Mouse (Mus musculus): ENCODE results near the gene Micu1. TPM values are rescaled to one million over a fixed set of nuclear protein-coding genes. Genes with fewer than 3 reads are reported as not detected.

The Micu1 gene
- polyA plus RNA-seq, 1 experiment: 22.9 TPM

DNA sequence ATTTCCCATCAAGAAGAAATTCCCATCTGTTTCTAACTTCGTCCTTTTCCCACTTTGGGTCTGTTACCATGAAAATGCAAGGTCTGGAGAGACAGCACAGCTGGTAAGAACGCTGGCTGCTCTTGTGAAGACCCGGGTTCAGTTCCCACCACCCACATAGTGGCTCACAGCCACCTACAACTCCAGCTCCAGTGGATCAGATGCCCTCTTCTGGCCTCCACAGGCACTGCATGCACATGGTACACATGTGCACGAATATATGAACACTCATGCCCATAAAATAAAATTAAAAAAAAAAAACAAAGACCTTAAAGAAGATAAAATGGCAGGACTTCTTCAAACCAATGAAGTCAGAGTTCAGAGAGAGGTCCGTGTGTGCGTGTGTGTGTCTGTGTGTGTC lies 127.6 kb downstream of the Micu1 start:
- Histone ChIP-seq H3K27me3 (ENCODE audit: control insufficient read depth, insufficient read depth, low read length, poor library complexity, severe bottlenecking) (no peaks in the 10 kb centered on the region), H3K4me1 (ENCODE audit: control insufficient read depth, insufficient read depth, low read length) (no peaks in the 10 kb centered on the region), H3K9me3 (replicated peaks; ENCODE audit: control insufficient read depth, insufficient read depth, low read length, poor library complexity, severe bottlenecking) (no peaks in the 10 kb centered on the region), H3K4me3 (ENCODE audit: low read depth, low read length) (no peak overlapping the region), H3K27ac (ENCODE audit: insufficient read depth, low read length) (no peak overlapping the region), H3K9ac (ENCODE audit: low read depth, poor library complexity, severe bottlenecking) (no peak overlapping the region), H3K36me3 (ENCODE audit: control insufficient read depth, insufficient read depth, low read length, poor library complexity, severe bottlenecking) (0 out of 2 replicates have a peak, but pooled peaks cover 3% of the 10 kb centered on the region)
- TF ChIP-seq POLR2A (IDR thresholded peaks at IDR 0.05; ENCODE audit: insufficient read depth, low read length): no peak
- TF ChIP-seq CTCF (IDR thresholded peaks at IDR 0.05; ENCODE audit: low read depth, low read length): no peak
- no peak for TF ChIP-seq EP300 (IDR thresholded peaks at IDR 0.05; ENCODE audit: insufficient read depth, low read depth, low read length)

GRCm38 (mm10) chr10:59831950-59832349 lies 129.7 kb downstream of the Micu1 start:
- Histone ChIP-seq H3K4me1 (ENCODE audit: control insufficient read depth, insufficient read depth, low read length) (peaks cover under 1% of the 10 kb centered on the region), H3K4me3 (ENCODE audit: low read depth, low read length) (no peak overlapping the region), H3K9ac (ENCODE audit: low read depth, poor library complexity, severe bottlenecking) (no peak overlapping the region), H3K27me3 (ENCODE audit: control insufficient read depth, insufficient read depth, low read length, poor library complexity, severe bottlenecking) (no peaks in the 10 kb centered on the region), H3K9me3 (replicated peaks; ENCODE audit: control insufficient read depth, insufficient read depth, low read length, poor library complexity, severe bottlenecking) (no peaks in the 10 kb centered on the region), H3K36me3 (ENCODE audit: control insufficient read depth, insufficient read depth, low read length, poor library complexity, severe bottlenecking) (0 out of 2 replicates have a peak, but pooled peaks cover 3% of the 10 kb centered on the region), H3K27ac (ENCODE audit: insufficient read depth, low read length) (no peak overlapping the region)
- TF ChIP-seq CTCF (IDR thresholded peaks at IDR 0.05; ENCODE audit: low read depth, low read length) (no peak), EP300 (IDR thresholded peaks at IDR 0.05; ENCODE audit: insufficient read depth, low read depth, low read length) (no peak), POLR2A (IDR thresholded peaks at IDR 0.05; ENCODE audit: insufficient read depth, low read length) (no peak)

- no peak overlapping the region for H3K27ac ChIP-seq (ENCODE audit: insufficient read depth, low read length)
- peaks cover 4% of the 10 kb centered on the region for H3K4me1 ChIP-seq (ENCODE audit: control insufficient read depth, insufficient read depth, low read length)
- TF ChIP-seq POLR2A (IDR thresholded peaks at IDR 0.05; ENCODE audit: insufficient read depth, low read length) (no peak), CTCF (IDR thresholded peaks at IDR 0.05; ENCODE audit: low read depth, low read length) (no peak), EP300 (IDR thresholded peaks at IDR 0.05; ENCODE audit: insufficient read depth, low read depth, low read length) (no peak)
- H3K9me3 ChIP-seq (replicated peaks; ENCODE audit: control insufficient read depth, insufficient read depth, low read length, poor library complexity, severe bottlenecking): no peaks in the 10 kb centered on the region
- no peaks in the 10 kb centered on the region for H3K27me3 ChIP-seq (ENCODE audit: control insufficient read depth, insufficient read depth, low read length, poor library complexity, severe bottlenecking)
- no peak overlapping the region for H3K4me3 ChIP-seq (ENCODE audit: low read depth, low read length)
- no peaks in the 10 kb centered on the region for H3K36me3 ChIP-seq (ENCODE audit: control insufficient read depth, insufficient read depth, low read length, poor library complexity, severe bottlenecking)
- no peak overlapping the region for H3K9ac ChIP-seq (ENCODE audit: low read depth, poor library complexity, severe bottlenecking)
These were observed 133.3 kb downstream of the Micu1 start for GRCm38 (mm10) chr10:59835301-59836155.

DNA sequence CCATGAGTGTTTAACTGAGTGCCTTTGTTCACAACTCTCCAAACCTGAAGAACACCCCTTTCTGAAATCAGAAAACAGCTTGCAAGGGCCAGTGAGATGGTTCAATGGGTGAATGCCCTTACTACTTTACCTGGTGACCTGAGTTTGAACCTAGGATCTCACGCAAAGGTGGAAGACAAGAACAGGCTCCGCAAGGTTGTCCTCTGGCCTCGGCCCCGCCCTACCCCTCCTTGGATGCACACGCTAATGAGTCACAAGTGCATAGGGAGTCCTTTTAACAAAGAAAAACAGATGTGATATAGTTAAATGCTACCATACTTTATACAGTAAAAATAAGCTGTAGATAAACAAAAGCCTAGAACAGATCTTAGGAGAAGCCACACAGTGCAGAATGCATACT lies 135.2 kb downstream of the Micu1 start:
- no peaks in the 10 kb centered on the region for H3K27me3 ChIP-seq (ENCODE audit: control insufficient read depth, insufficient read depth, low read length, poor library complexity, severe bottlenecking)
- no peak overlapping the region for H3K9ac ChIP-seq (ENCODE audit: low read depth, poor library complexity, severe bottlenecking)
- no peaks in the 10 kb centered on the region for H3K36me3 ChIP-seq (ENCODE audit: control insufficient read depth, insufficient read depth, low read length, poor library complexity, severe bottlenecking)
- H3K27ac ChIP-seq (ENCODE audit: insufficient read depth, low read length): no peak overlapping the region
- H3K4me1 ChIP-seq (ENCODE audit: control insufficient read depth, insufficient read depth, low read length): peaks cover 4% of the 10 kb centered on the region
- no peaks in the 10 kb centered on the region for H3K9me3 ChIP-seq (replicated peaks; ENCODE audit: control insufficient read depth, insufficient read depth, low read length, poor library complexity, severe bottlenecking)
- H3K4me3 ChIP-seq (ENCODE audit: low read depth, low read length): no peak overlapping the region
- peak; percentile 46; the same call in 1 of the 2 replicates for TF ChIP-seq EP300 (IDR thresholded peaks at IDR 0.05; ENCODE audit: insufficient read depth, low read depth, low read length)
- no peak for TF ChIP-seq POLR2A (IDR thresholded peaks at IDR 0.05; ENCODE audit: insufficient read depth, low read length)
- TF ChIP-seq CTCF (IDR thresholded peaks at IDR 0.05; ENCODE audit: low read depth, low read length): no peak

DNA sequence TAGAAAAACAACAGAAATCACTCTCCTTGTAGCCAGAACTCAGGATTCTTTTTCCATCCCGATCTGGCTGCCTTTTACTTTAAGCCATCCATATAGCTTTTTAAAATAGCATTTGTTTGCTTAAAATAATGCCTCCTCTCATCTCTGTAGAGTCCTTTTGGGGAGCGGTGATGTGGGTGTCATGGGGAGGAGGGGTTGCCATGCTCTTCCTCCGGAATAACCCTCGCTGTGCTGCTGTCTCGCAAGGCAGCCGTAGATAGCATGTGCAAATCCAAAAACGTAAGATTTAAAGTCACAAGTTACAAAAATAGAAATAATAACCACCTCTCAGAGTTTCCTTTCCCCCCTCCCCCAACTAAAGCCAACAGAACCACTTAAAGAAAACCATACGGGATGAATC lies 139.2 kb downstream of the Micu1 start:
- TF ChIP-seq EP300 (IDR thresholded peaks at IDR 0.05; ENCODE audit: insufficient read depth, low read depth, low read length) (no peak), POLR2A (IDR thresholded peaks at IDR 0.05; ENCODE audit: insufficient read depth, low read length) (no peak), CTCF (IDR thresholded peaks at IDR 0.05; ENCODE audit: low read depth, low read length) (no peak)
- H3K36me3 ChIP-seq (ENCODE audit: control insufficient read depth, insufficient read depth, low read length, poor library complexity, severe bottlenecking): no peaks in the 10 kb centered on the region
- H3K27ac ChIP-seq (ENCODE audit: insufficient read depth, low read length): no peak overlapping the region
- H3K9ac ChIP-seq (ENCODE audit: low read depth, poor library complexity, severe bottlenecking): no peak overlapping the region
- H3K4me1 ChIP-seq (ENCODE audit: control insufficient read depth, insufficient read depth, low read length): peaks cover 4% of the 10 kb centered on the region
- H3K27me3 ChIP-seq (ENCODE audit: control insufficient read depth, insufficient read depth, low read length, poor library complexity, severe bottlenecking): no peaks in the 10 kb centered on the region
- H3K4me3 ChIP-seq (ENCODE audit: low read depth, low read length): no peak overlapping the region
- no peaks in the 10 kb centered on the region for H3K9me3 ChIP-seq (replicated peaks; ENCODE audit: control insufficient read depth, insufficient read depth, low read length, poor library complexity, severe bottlenecking)

DNA sequence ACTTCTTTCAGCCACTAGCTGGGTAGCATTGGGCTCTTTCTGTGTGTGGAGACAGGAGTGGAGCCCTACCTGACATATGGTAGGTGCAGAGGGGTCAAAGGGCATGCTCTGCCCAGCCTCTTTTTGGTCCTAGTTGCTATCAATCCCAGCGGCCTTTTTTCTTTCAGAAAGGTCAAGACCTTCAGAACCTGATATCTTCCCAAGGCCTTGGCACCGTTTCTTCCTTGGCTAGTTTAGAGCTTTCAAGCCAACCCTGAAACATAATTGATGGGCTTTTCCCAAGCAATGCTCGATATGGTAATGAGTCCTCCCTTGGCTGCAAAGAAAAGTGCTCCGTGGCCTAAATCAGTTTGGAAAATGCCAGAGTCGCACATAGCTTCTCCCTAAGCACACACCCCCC lies 140.8 kb downstream of the Micu1 start:
- H3K9ac ChIP-seq (ENCODE audit: low read depth, poor library complexity, severe bottlenecking): no peak overlapping the region
- no peaks in the 10 kb centered on the region for H3K27me3 ChIP-seq (ENCODE audit: control insufficient read depth, insufficient read depth, low read length, poor library complexity, severe bottlenecking)
- TF ChIP-seq EP300 (IDR thresholded peaks at IDR 0.05; ENCODE audit: insufficient read depth, low read depth, low read length) (no peak), POLR2A (IDR thresholded peaks at IDR 0.05; ENCODE audit: insufficient read depth, low read length) (no peak), CTCF (IDR thresholded peaks at IDR 0.05; ENCODE audit: low read depth, low read length) (no peak)
- H3K4me1 ChIP-seq (ENCODE audit: control insufficient read depth, insufficient read depth, low read length): no peaks in the 10 kb centered on the region
- H3K9me3 ChIP-seq (replicated peaks; ENCODE audit: control insufficient read depth, insufficient read depth, low read length, poor library complexity, severe bottlenecking): no peaks in the 10 kb centered on the region
- no peak overlapping the region for H3K4me3 ChIP-seq (ENCODE audit: low read depth, low read length)
- H3K27ac ChIP-seq (ENCODE audit: insufficient read depth, low read length): no peak overlapping the region
- H3K36me3 ChIP-seq (ENCODE audit: control insufficient read depth, insufficient read depth, low read length, poor library complexity, severe bottlenecking): no peaks in the 10 kb centered on the region

Measured in ES-Bruce4 (cell line).